Mouse (Mus musculus) lung, postnatal 4 days (tissue): ENCODE measurements around the gene Pinlyp.

Experiments used
- DNase-seq, 2 experiments: peaks; one replicate each; pipeline ENCODE4 v3.0.0; 2021

The Pinlyp gene

DNA sequence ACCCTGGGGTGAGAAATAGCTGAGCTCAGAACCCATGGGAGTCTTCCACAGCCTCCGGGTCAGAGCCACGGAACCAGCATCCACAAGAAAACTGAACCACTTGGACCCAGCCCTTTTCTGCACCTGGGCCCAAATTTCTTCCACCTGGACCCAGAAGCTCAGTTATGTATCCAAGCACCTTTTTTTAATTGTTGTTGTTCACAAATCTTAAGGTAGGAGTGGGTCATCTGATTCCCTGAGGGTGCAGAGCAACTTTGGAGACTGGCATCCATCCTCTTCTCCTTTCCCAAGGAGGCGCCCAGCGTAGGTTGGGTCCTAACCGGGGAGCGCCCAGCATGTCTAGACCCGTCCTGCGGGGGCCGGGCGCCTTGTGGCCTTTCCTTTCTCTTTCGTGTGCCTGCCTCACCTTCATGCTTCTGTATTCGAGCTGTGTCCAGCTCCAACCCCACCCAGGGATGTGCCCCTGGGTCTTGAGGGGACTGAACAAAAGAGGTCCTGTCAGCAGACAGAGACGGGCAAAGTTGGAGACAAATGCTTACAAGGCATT lies at the start of gene Pinlyp, which contains the start of gene Xrcc1:
Gene Pinlyp (minus strand): TSS at position 51 of the 547 bp plus-strand sequence.
Gene Xrcc1 (plus strand): TSS at position 222 of the 547 bp plus-strand sequence.
- peak in 1 of 2 experiments; percentile 20 for DNase-seq

DNA sequence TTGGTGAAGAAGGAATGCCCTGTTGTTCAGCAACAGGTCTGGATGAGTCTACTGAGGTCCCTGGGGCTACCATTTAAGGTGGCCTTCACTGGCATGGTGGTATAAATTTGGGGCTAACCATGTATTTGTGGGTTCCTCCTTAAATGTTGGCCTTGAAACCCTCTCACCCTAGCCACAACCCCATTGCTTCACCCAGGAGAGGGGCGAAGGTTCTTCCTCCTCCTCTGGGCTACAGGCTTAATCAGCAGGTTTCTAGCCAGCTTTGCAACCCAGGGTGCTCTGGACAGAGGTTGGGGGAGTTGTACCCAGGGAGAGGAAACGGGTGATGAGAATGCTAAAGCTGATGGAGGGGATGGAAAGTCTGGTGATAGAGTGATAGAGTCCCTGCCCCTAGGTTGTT lies 49.5 kb upstream of the Pinlyp start:
- DNase-seq = no peak

GRCm38 (mm10) chr7:24594309-24594803 lies 48.4 kb upstream of the Pinlyp start:
- no peak for DNase-seq

GRCm38 (mm10) chr7:24593621-24594308 lies 47.8 kb upstream of the Pinlyp start:
- DNase-seq = peak; percentile 75 to 81

- DNase-seq = no peak
These were observed 46.9 kb upstream of the Pinlyp start for GRCm38 (mm10) chr7:24592781-24593180.

DNA sequence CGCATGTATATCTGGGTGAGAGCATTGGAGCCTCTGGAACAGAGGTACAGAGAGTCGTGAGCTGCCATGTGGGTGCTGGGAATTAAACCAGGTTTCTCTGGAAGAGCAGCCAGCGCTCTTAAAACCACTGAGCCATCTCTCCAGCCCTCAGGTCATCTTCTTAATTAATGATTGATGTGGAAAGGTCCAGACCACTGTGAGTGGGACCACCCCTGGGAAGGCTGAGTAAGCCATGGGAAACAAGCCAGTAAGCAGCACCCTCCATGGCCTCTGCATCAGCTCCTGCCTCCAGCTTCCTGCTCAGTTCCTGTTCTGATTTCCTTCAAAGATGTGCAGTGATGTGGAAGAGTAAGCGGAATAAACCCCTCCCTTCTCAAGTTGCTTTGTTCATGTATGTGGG lies 46.2 kb upstream of the Pinlyp start:
- DNase-seq = no peak

GRCm38 (mm10) chr7:24591735-24592134 lies 45.8 kb upstream of the Pinlyp start:
- DNase-seq = no peak

DNA sequence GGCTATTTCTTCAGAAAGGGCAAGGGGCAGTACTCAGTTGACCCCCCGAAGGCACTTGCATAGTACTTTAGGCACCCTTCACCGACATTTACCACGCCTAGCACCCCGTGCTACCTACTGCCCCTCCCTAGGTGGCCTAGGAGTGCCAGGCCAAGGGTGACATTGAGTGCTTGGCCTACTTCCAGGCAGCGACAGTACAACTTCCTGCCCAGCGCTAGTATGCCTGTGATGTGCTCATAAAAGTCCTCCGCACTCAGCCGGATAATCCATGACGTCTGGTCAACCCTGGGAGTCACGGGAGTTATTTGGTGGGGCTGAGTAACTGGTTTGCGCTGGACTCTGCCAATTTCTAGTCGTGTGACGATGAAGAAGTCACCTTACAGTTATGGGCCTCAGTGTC lies 42.4 kb upstream of the Pinlyp start:
- peak; percentile 49 to 67 for DNase-seq

GRCm38 (mm10) chr7:24587330-24588105 lies 41.6 kb upstream of the Pinlyp start, which contains the start of the genes Ethe1 and Zfp575:
TSS of gene Ethe1 (plus strand) at chr7:24587543.
TSS of gene Zfp575 (minus strand) at chr7:24587641.
- DNase-seq = peak; percentile 61 to 78

DNA sequence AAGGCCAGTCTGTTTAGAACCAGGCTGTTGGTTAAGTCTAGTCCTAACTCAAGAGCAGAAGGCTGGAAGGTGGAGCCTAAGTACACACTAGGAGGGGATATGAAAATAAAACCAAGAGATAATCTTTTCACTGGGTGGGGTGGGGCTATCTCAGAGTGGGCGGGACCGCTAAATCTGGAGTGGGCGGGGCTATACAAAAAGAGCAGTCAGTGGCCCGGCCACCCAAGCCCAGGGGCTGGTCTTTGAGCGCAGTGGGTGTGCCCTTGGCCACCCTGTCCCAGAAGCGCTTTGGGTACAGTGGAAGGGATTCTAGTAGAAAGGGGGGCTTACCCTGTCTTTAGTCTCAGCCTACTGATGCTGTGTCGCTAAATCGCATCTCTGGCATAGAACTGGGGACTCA lies 40.9 kb upstream of the Pinlyp start:
- DNase-seq = peak; percentile 36 to 58

- no peak for DNase-seq
These were observed 40.1 kb upstream of the Pinlyp start for GRCm38 (mm10) chr7:24585995-24586394.

DNA sequence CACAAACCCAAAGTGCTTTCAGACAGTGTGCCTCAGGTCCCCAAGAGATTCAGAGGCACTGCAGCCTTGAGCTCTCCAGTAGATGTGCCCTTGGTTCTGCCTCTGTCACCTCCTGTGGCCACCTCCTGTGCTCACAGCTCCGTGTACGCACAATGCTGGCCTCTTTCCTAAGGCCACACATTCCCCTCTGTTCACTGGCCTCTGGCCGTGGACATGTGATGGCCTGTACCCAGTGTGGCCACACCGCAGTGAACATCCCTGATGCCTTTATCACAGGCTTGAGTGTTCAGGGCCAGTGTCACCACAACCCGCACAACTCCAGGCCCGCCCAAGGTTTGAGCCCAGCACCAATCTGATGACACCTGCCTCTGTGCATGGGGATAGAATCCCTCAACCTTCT lies 39.0 kb upstream of the Pinlyp start:
- no peak for DNase-seq

GRCm38 (mm10) chr7:24577811-24578210 lies 31.9 kb upstream of the Pinlyp start:
- no peak for DNase-seq

- no peak for DNase-seq
These were observed 28.4 kb upstream of the Pinlyp start for GRCm38 (mm10) chr7:24574224-24574796.

GRCm38 (mm10) chr7:24572455-24572854 lies 26.5 kb upstream of the Pinlyp start:
- no peak for DNase-seq

DNA sequence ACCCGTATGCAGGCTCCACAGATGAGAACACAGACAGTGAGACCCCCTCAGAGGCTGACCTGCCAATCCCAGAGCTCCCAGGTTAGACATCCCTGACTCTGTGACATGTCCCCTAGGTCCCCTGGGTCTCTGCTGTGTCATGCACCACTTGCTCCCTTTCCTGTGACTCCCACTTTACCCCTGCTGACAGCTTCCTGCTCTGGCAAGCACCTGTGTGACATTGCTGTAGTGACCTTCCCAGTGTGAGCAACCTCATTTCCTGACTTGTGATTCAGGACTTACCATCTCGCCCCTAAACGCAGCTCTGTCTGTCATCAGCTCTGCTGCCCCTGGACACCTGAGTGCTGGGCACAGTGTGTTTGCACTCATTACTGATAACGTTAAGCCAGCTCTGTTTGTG lies 25.2 kb upstream of the Pinlyp start:
- no peak for DNase-seq

DNA sequence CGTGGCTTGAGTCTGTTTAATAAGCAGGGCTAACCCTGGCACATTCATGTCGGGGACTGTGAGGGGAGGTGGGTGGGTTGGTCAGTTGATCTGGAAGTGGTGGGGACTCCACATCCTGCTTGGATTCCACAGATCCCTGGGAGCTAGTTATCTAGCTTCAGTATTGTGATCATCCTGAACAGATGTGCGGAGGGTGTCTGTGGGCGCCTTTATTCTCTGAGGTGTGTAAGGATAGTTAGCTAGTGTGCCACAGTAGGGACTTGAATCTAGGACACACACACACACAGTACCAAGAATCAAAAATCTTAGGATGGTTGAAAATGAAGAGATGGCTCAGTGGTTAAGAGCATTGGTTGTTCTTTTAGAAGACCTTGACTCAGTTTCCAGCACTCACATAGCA lies 22.6 kb upstream of the Pinlyp start:
- no peak for DNase-seq

DNA sequence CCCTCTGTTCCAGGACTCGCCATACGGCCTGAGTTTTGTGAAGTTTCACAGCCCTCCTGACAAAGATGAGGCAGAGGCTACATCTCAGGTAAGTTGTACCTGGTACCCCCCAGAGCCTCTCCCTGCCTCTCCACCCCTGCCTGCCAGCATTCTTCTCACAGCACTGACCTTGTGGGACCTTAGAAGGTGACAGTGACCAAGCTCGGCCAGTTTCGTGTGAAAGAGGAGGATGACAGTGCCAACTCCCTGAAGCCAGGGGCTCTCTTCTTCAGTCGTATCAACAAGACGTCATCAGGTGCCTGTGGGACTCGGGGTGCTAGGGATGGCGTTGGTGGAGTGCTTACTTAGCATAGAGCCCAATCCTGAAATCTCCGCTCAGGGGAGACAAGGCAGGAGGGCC lies 20.3 kb upstream of the Pinlyp start:
- DNase-seq = no peak

DNA sequence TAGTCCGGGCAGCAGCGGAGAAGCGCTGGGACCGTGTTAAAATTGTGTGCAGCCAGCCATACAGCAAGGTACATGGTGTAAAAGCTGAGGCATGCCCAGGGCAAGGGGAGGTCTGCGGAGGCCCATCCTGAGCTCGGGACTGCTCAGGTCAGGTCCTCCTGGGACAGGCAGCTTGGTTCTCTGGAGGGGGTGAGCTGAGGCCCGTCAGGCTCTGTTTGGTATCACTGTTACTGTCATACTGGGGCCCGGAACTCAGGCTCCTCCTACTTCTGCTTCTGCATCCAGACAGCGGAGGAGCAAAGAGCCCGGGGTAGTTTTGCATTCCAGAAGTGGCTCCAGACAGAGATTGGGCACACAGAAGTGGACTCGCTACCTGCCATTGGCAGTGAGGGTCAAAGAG lies 19.7 kb upstream of the Pinlyp start:
- no peak for DNase-seq

DNA sequence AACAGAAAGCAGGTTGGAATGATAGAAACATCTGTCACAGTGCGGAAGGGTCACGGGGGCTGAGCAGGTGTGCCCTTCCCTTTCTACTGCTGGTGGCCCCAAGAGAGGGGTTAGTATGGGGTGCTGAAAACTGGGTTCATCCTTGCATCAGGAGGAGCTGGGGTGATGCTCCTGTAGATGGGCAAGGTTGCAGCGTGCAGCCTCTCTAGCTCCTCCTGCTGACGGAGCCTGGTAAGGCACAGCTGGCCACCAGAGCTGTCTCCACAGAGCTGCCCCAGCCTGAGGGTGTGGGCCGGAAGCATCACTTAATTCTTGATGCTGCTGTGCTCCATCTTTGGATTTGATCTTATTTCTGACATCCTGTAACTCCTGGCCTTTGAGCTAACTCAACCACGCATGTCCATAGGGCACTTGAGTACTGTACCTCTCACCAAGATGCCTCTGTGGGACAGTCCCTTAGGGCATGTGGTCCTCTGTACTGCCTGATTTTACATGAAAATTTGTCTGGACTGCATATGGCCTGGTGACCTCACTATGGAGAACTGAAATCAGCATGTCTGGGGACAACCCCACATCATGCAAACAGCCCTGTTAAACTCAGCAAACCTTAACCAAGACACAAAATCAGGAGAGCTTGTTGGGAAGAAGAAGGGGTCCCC lies 18.8 kb upstream of the Pinlyp start:
- DNase-seq = peak; percentile 65 to 82

GRCm38 (mm10) chr7:24563837-24564206 lies 17.9 kb upstream of the Pinlyp start:
- DNase-seq = no peak

DNA sequence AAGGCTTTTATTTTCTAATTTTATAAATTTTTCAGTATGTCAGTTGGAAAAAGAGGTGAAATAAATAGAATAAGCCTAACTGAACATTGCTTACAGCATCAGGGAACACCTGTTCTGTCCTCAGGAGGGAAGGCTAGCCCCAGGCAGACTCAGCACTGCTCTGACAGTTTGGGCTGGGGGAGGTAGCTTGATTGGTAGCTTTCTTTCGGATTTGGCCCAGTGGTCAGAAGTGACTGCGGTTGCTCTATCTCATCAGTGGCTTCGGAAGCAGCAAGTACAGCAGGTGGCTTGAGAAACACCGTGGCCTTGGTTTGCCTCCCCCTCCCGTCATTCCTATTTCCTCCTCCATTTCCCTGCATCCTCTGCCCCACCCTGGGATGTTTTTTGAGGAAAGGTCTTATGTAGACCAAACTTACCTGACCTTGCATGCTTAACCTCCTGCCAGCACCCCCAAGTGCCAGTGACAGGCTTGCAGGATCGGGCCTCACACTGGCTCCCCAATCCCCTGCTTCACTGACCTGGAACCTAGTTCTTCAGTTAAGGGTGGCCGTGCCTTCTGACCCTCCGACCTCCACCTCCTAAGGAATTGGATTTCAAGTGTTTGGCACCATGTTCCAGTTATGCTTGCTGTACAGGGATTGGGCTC lies 17.4 kb upstream of the Pinlyp start:
- DNase-seq = no peak
